Mouse (Mus musculus) MEL (cell line): ENCODE data around the gene Fam213a. TPM values are rescaled to one million over a fixed set of nuclear protein-coding genes. Genes with fewer than 3 reads are reported as not detected.

Experiments
- DNase-seq: peaks from one replicate; pipeline ENCODE4 v3.0.0; 2011; ENCODE audit warnings: low read depth, low spot score
- H3K27ac ChIP-seq: 2 replicates; pipeline ENCODE4 v1.5.1; 2012; ENCODE audit warnings: low read depth, mild to moderate bottlenecking, control low read depth, low read length, moderate library complexity; ENCODE audit not compliant: control insufficient read depth
- H3K27me3 ChIP-seq, 2 experiments: fragments of 150-350 bp in 1 of 2; sonication (generic) in 1 of 2; 2 replicates each; pipeline ENCODE4 v1.6.1; 2012; ENCODE audit warnings: low read length in 2 of 2, mild to moderate bottlenecking in 2 of 2, improper control_type of control experiment in 1 of 2, moderate library complexity in 1 of 2; ENCODE audit not compliant: insufficient read depth in 2 of 2, control insufficient read depth in 1 of 2
- H3K36me3 ChIP-seq, 2 experiments: 2 replicates each; pipeline ENCODE4 v1.6.1; 2012 to 2014; ENCODE audit warnings: low read length in 2 of 2, improper control_type of control experiment in 1 of 2, inconsistent platforms in 1 of 2, mild to moderate bottlenecking in 1 of 2; ENCODE audit not compliant: insufficient read depth in 2 of 2, control insufficient read depth in 1 of 2
- H3K4me1 ChIP-seq, 2 experiments: fragments of 150-350 bp in 1 of 2; sonication (generic) in 1 of 2; 2 replicates each; pipeline ENCODE4 v1.6.1; 2012; ENCODE audit warnings: low read length in 2 of 2, improper control_type of control experiment in 1 of 2, mild to moderate bottlenecking in 1 of 2; ENCODE audit not compliant: insufficient read depth in 2 of 2, control insufficient read depth in 1 of 2
- H3K4me3 ChIP-seq, 2 experiments: fragments of 150-350 bp in 1 of 2; sonication (generic) in 1 of 2; 2 replicates each; pipeline ENCODE4 v1.5.1; 2012; ENCODE audit warnings: low read depth in 2 of 2, low read length in 2 of 2, mild to moderate bottlenecking in 2 of 2, moderate library complexity in 2 of 2, control low read depth in 1 of 2, improper control_type of control experiment in 1 of 2; ENCODE audit not compliant: control insufficient read depth in 1 of 2, insufficient read depth in 1 of 2
- H3K79me2 ChIP-seq: 2 replicates; pipeline ENCODE4 v1.6.1; 2012; ENCODE audit warnings: mild to moderate bottlenecking, low read length, moderate library complexity; ENCODE audit not compliant: control insufficient read depth, poor library complexity, insufficient read depth
- H3K9ac ChIP-seq: 2 replicates; pipeline ENCODE4 v1.6.1; 2012; ENCODE audit warnings: low read depth, mild to moderate bottlenecking, control low read depth, low read length, moderate library complexity; ENCODE audit not compliant: control insufficient read depth, poor library complexity, severe bottlenecking
- H3K9me3 ChIP-seq: fragments of 150-350 bp; sonication (generic); replicated peaks from 2 replicates; pipeline ENCODE4 v1.6.1; 2012; ENCODE audit warnings: mild to moderate bottlenecking, low read length, improper control_type of control experiment, moderate library complexity; ENCODE audit not compliant: insufficient read depth
- CHD2 ChIP-seq: IDR thresholded peaks from 2 replicates; pipeline ENCODE4 v1.6.1; 2011; ENCODE audit warnings: low read length, improper control_type of control experiment
- CTCF ChIP-seq, 3 experiments: IDR thresholded peaks in 2 of 3; conservative IDR thresholded peaks in 1 of 3; 2 replicates each; pipeline ENCODE4 v1.5.1; 2011 to 2012; ENCODE audit warnings: low read length in 3 of 3, low read depth in 2 of 3, mild to moderate bottlenecking in 2 of 3, improper control_type of control experiment in 1 of 3, inconsistent platforms in 1 of 3, mixed read lengths in 1 of 3, moderate library complexity in 1 of 3; ENCODE audit not compliant: control insufficient read depth in 1 of 3, insufficient read depth in 1 of 3, poor library complexity in 1 of 3, severe bottlenecking in 1 of 3
- E2F4 ChIP-seq: IDR thresholded peaks from 2 replicates; pipeline ENCODE4 v1.6.1; 2011; ENCODE audit warnings: low read depth, low read length, improper control_type of control experiment, borderline replicate concordance
- ELF1 ChIP-seq: IDR thresholded peaks from 2 replicates; pipeline ENCODE4 v1.6.1; 2014; ENCODE audit warnings: low read depth, mild to moderate bottlenecking, inconsistent platforms, low read length, improper control_type of control experiment, moderate library complexity
- ETS1 ChIP-seq: IDR thresholded peaks from 2 replicates; pipeline ENCODE4 v1.6.1; 2012; ENCODE audit warnings: low read depth, mild to moderate bottlenecking, inconsistent platforms, low read length, improper control_type of control experiment, moderate library complexity
- GABPA ChIP-seq: IDR thresholded peaks from 2 replicates; pipeline ENCODE4 v1.6.1; 2012; ENCODE audit warnings: low read depth, mild to moderate bottlenecking, inconsistent platforms, low read length, improper control_type of control experiment, moderate library complexity
- GATA1 ChIP-seq: IDR thresholded peaks from 2 replicates; pipeline ENCODE4 v1.6.1; 2011; ENCODE audit warnings: low read depth, low read length, improper control_type of control experiment
- HCFC1 ChIP-seq: IDR thresholded peaks from 2 replicates; pipeline ENCODE4 v1.6.1; 2012; ENCODE audit warnings: low read depth, mild to moderate bottlenecking, inconsistent platforms, low read length, improper control_type of control experiment, moderate library complexity
- JUND ChIP-seq: IDR thresholded peaks from 2 replicates; pipeline ENCODE4 v1.6.1; 2011; ENCODE audit warnings: low read depth, mild to moderate bottlenecking, improper control_type of control experiment, low read length
- KAT2A ChIP-seq: conservative IDR thresholded peaks from 2 replicates; pipeline ENCODE4 v1.6.1; 2012; ENCODE audit warnings: low read depth, low read length, improper control_type of control experiment, inconsistent platforms
- MAFK ChIP-seq: IDR thresholded peaks from 2 replicates; pipeline ENCODE4 v1.6.1; 2011; ENCODE audit warnings: low read depth, mild to moderate bottlenecking, low read length, improper control_type of control experiment, borderline replicate concordance
- MAZ ChIP-seq: IDR thresholded peaks from 2 replicates; pipeline ENCODE4 v1.6.1; 2012; ENCODE audit warnings: low read depth, mild to moderate bottlenecking, inconsistent platforms, low read length, improper control_type of control experiment
- MXI1 ChIP-seq: IDR thresholded peaks from 2 replicates; pipeline ENCODE4 v1.6.1; 2011; ENCODE audit warnings: mild to moderate bottlenecking, low read depth, low read length, improper control_type of control experiment
- MYC ChIP-seq: IDR thresholded peaks from 2 replicates; pipeline ENCODE4 v1.6.1; 2011; ENCODE audit warnings: low read depth, mild to moderate bottlenecking, low read length, improper control_type of control experiment, moderate library complexity
- NELFE ChIP-seq: IDR thresholded peaks from 2 replicates; pipeline ENCODE4 v1.6.1; 2011; ENCODE audit warnings: low read depth, low read length, improper control_type of control experiment
- POLR2AphosphoS2 ChIP-seq: IDR thresholded peaks from 2 replicates; pipeline ENCODE4 v1.6.1; 2011; ENCODE audit warnings: low read length, improper control_type of control experiment
- RCOR1 ChIP-seq: IDR thresholded peaks from 2 replicates; pipeline ENCODE4 v1.6.1; 2012; ENCODE audit warnings: low read depth, mild to moderate bottlenecking, inconsistent platforms, low read length, improper control_type of control experiment
- SIN3A ChIP-seq: IDR thresholded peaks from 2 replicates; pipeline ENCODE4 v1.6.1; 2012; ENCODE audit warnings: low read length, improper control_type of control experiment, inconsistent platforms
- USF2 ChIP-seq, 2 experiments: IDR thresholded peaks; 2 replicates each; pipeline ENCODE4 v1.6.1; 2011 to 2012; ENCODE audit warnings: improper control_type of control experiment in 2 of 2, low read length in 2 of 2, borderline replicate concordance in 1 of 2, inconsistent platforms in 1 of 2, low read depth in 1 of 2, mild to moderate bottlenecking in 1 of 2; ENCODE audit not compliant: insufficient read depth in 1 of 2
- ZKSCAN1 ChIP-seq: IDR thresholded peaks from 2 replicates; pipeline ENCODE4 v1.6.1; 2012; ENCODE audit warnings: low read depth, mild to moderate bottlenecking, inconsistent platforms, low read length, improper control_type of control experiment, moderate library complexity
- ZMIZ1 ChIP-seq: IDR thresholded peaks from 2 replicates; pipeline ENCODE4 v1.6.1; 2012; ENCODE audit warnings: low read depth, mild to moderate bottlenecking, inconsistent platforms, low read length, improper control_type of control experiment, moderate library complexity
- polyA plus RNA-seq, 2 experiments: library from polyadenylated mRNA; stranded (reverse) in 1 of 2; unstranded in 1 of 2; fragments of >175 nt in 1 of 2; fragments of >200 nt in 1 of 2; gene quantifications; 2 replicates each; pipeline versions ENCODE4 v1.2.1 to v1.2.4; 2012; ENCODE audit warnings: low replicate concordance in 2 of 2, low read depth in 1 of 2; ENCODE audit not compliant: insufficient read length in 2 of 2, insufficient read depth in 1 of 2, missing spikeins in 1 of 2
- total RNA-seq: library from RNA; depleted of rRNA; stranded (reverse); fragments of 300-350 nt; gene quantifications from 2 replicates; pipeline ENCODE4 v1.2.3, GENCODE M21; 2012

Gene Fam213a
- total and polyA plus RNA-seq, 3 experiments: 19.2 to 28.5 TPM; not detected in 1

DNA sequence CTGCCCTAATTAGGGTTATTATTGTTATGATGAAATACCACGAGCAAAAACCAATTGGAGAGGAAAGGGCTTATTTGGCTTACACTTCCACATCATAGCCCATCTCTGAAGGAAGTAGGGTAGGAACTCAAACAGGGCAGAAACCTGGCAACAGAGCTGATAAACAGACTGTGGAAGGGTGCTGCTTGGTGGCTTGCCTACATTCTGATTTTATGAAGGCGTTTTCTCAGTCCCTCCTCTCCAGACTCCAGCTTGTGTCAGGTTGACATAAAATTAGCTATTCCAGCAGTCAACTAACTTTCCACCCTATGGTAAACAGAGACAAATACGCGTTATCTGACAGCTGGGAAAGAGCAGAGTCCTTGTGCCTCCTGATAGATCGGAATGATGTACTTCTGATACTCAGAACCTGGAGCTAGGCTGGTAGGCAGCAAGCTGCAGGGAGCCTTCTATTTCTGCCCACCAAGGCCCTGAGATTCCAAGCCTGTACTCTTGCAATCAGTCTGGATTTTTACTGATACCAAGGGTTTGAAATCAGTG, 1.2 kb upstream of the Fam213a start:
- Histone ChIP-seq H3K27me3 (no peaks in the 10 kb centered on the region), H3K79me2 (peaks cover 3% of the 10 kb centered on the region; the same call in 1 of the 2 replicates), H3K9me3 (no peaks in the 10 kb centered on the region), H3K27ac (no peak overlapping the region), H3K9ac (no peak overlapping the region), H3K36me3 (peaks cover 0 to 14% of the 10 kb centered on the region in 2 experiments; a peak in 2 of 4 replicates), H3K4me3 (no peak overlapping the region), H3K4me1 (peaks cover 2 to 18% of the 10 kb centered on the region in 2 experiments; a peak in 3 of 4 replicates)
- peak; percentile 28 for DNase-seq
- no peak for TF ChIP-seq CTCF (IDR thresholded peaks at IDR 0.05 in 2 of 3, conservative IDR thresholded peaks at IDR 0.05 in 1 of 3; ENCODE audit: control insufficient read depth in 1 of 3, insufficient read depth in 1 of 3, low read depth in 2 of 3, low read length in 3 of 3, poor library complexity in 1 of 3, severe bottlenecking in 1 of 3)
- no peak for TF ChIP-seq KAT2A
- no peak for TF ChIP-seq E2F4
- no peak for TF ChIP-seq CHD2
- TF ChIP-seq MXI1: no peak
- no peak for TF ChIP-seq MYC
- TF ChIP-seq HCFC1: no peak
- no peak for TF ChIP-seq GABPA
- no peak for TF ChIP-seq GATA1

DNA sequence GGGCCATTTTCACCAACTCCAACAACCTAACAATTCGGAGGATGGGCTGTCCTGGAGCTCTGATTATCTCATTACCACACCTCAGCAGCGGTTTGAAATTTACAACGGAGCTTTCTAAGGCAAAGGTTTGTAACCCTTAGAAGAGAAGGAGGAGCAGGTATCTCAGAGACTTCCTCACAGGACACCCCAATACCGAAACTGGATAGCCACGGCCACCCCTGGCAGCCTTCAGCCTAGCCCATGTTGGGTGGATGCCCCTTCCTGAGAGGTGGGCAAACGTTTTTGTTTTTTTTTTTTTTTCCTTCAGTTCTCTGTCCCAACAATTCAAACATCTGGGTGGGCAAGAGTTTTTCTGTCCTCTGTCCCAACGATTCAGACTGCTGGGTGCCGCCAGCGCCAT, 445 bp downstream of the Fam213a start:
- TF ChIP-seq MAFK (no peak), POLR2AphosphoS2 (no peak), MAZ (peak; percentile 1; the same call in 1 of the 2 replicates)
- Histone ChIP-seq H3K4me3 (peak overlapping the region; percentile 85 to 96), H3K79me2 (peaks cover 3% of the 10 kb centered on the region; the same call in 1 of the 2 replicates), H3K9ac (peak overlapping the region; percentile 77), H3K9me3 (no peaks in the 10 kb centered on the region), H3K27ac (0 out of 2 replicates have a peak overlapping the region, but pooled peaks have one; percentile 5), H3K36me3 (peaks cover 0 to 20% of the 10 kb centered on the region in 2 experiments; a peak in 2 of 4 replicates), H3K27me3 (no peaks in the 10 kb centered on the region), H3K4me1 (peaks cover 8 to 26% of the 10 kb centered on the region in 2 experiments; a peak in 3 of 4 replicates)
- DNase-seq: peak; percentile 36

DNA sequence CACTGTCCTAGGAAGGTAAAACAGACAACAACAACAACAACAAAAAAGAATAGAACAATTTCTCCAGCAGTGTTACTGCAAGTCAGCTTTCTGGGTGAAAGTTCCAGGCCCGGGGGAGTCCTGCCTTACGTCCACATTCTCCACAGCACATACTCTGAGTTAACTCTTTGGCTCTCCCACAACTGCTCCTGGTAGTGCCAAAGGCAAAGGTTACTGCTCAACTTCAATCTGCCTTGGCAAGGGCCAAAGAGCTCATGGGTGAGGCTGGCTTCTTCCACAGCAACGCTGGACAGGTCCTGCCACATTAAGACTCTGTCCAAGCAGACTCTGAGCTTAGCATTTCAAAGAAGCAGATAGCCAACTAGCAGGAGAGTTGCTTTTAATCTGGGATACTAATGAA, 1.7 kb downstream of the Fam213a start:
- no peak for DNase-seq
- Histone ChIP-seq H3K4me1 (peaks cover 19 to 29% of the 10 kb centered on the region in 2 experiments), H3K27ac (no peak overlapping the region), H3K36me3 (peaks cover 0 to 24% of the 10 kb centered on the region in 2 experiments; a peak in 2 of 4 replicates), H3K9me3 (no peaks in the 10 kb centered on the region), H3K9ac (no peak overlapping the region), H3K79me2 (peaks cover 3% of the 10 kb centered on the region; the same call in 1 of the 2 replicates), H3K4me3 (no peak overlapping the region), H3K27me3 (no peaks in the 10 kb centered on the region)
- TF ChIP-seq SIN3A: no peak
- TF ChIP-seq ETS1: no peak
- no peak for TF ChIP-seq ELF1
- no peak for TF ChIP-seq ZKSCAN1
- no peak for TF ChIP-seq ZMIZ1
- TF ChIP-seq MXI1: no peak
- TF ChIP-seq RCOR1: no peak
- no peak for TF ChIP-seq USF2 (IDR thresholded peaks at IDR 0.05; ENCODE audit: borderline replicate concordance in 1 of 2, insufficient read depth in 1 of 2, low read depth in 1 of 2, low read length in 2 of 2)
- no peak for TF ChIP-seq MYC
- no peak for TF ChIP-seq NELFE
- no peak for TF ChIP-seq JUND
